Mouse (Mus musculus): ENCODE results near the gene Stx4a.

DNA sequence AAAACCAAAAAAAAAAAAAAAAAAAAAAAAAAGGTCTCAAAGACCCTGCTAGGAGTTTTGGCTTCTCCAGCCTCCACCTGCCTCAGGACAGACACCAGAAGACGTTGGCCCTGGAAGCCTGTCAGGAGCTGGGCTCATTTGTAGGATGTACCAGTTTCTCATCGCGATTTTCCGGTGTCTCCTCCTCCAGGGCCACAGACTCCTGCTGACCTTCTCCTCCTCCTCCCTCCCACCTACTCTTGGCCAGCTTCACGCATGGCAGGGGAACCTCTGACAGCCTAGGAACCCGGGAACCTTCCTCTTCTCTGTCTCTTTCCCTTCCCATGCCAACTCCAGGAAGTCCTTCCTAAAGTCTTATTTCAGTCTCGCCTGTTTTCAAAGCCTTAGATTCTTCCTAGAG, 7.0 kb upstream of the Stx4a start:
- no peak for TF ChIP-seq POLR2A (IDR thresholded peaks at IDR 0.05; ENCODE audit: insufficient read depth, low read length)
- TF ChIP-seq CTCF (IDR thresholded peaks at IDR 0.05; ENCODE audit: low read depth, low read length): no peak
